Mouse (Mus musculus): Measurements from ENCODE around the gene Gm45837.
A peak's percentile ranks its signal among the peaks of the same experiment; 100 is the strongest.

Gm45837 gene

GRCm38 (mm10) chr7:101499701-101500100 is 89.0 kb downstream of the Gm45837 start:
- no peak for ATAC-seq (ENCODE audit: low TSS enrichment)

- ATAC-seq (ENCODE audit: low TSS enrichment), result no peak
Measured at GRCm38 (mm10) chr7:101501236-101501635, 90.5 kb downstream of the Gm45837 start.

DNA sequence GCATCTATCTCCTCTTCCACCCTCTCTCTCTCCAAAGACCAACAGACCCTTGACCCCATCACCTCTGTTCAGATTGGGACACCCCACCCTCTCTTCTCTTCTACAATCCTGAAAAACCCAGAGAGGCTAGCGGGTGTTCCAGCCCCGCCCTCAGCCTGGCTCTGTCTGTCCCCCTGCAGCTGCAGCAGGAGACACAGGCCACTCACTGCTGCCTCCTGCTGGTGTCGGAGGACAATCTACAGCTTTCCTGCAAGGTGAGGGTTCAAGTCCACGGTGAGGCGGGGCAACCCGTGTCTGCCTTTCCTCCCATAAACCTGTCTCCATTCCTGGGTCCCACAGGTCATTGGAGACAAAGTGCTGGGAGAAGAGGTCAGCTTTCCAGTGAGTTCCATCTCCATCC is 91.0 kb downstream of the Gm45837 start:
- no peak for ATAC-seq (ENCODE audit: low TSS enrichment)

DNA sequence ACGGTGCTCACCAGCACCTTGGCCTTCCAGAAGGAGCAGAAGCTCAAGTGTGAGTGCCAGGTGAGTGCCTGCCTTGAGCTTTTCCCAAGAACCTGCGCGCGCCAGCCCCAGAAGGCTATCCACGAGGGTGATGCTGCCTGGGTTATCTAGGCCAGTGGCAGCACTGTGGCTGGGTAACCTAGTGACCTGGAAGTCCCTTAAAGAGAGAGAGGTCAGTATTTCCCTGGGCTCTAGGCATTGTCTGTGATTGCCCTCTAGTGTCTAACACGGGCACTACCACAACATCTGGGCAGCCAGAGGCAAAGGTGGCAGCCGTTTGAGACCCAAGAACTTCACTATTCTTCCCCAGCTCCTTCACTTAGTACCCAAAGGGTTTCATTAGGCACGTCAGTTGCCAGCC is 92.7 kb downstream of the Gm45837 start:
- 0 out of 2 replicates have a peak, but pooled peaks have one; percentile 7 for ATAC-seq (ENCODE audit: low TSS enrichment)

- ATAC-seq (ENCODE audit: low TSS enrichment), result 0 out of 2 replicates have a peak, but pooled peaks have one; percentile 5
Measured at GRCm38 (mm10) chr7:101503803-101504202, 93.1 kb downstream of the Gm45837 start.

DNA sequence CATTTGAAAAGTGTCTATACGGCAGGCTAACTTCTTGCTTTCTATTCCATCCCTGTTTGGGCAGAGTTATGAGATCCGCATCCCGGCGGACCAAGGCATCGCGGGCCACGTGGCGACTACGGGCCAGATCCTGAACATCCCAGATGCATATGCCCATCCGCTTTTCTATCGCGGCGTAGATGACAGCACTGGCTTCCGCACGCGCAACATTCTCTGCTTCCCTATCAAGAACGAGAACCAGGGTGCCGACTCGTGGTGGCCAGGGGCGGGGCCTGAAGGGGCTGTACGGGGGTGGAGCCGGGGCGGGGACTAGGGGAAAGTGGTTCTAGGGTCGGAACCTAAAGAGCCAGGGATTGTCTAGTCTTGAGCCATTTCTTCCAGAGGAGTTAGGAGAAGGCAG is 93.8 kb downstream of the Gm45837 start:
- no peak for ATAC-seq (ENCODE audit: low TSS enrichment)

- ATAC-seq (ENCODE audit: low TSS enrichment), result no peak
Measured at GRCm38 (mm10) chr7:101509212-101509611, 98.5 kb downstream of the Gm45837 start.

- peak; percentile 62 for ATAC-seq (ENCODE audit: low TSS enrichment)
Measured at GRCm38 (mm10) chr7:101513655-101514054, 103.0 kb downstream of the Gm45837 start.

DNA sequence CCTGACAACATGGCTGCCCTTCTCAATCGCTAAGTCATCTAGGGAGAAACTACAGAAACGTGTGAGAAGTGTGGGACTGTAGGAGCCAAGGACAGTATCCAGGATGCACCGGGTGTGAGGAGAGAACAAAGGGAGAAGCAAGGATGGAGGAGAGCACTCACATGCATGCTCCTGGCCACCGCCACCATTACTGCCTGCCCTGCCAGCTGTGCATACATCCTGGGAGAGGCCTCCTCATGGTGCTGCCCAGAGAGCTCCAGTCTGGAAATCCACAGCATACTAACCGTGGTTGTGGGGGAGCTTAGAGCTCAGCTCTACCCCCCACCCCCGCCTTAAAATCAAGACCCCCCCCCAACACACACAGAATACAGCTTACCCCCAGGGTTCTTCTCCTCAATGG is 104.1 kb downstream of the Gm45837 start:
- no peak for ATAC-seq (ENCODE audit: low TSS enrichment)

DNA sequence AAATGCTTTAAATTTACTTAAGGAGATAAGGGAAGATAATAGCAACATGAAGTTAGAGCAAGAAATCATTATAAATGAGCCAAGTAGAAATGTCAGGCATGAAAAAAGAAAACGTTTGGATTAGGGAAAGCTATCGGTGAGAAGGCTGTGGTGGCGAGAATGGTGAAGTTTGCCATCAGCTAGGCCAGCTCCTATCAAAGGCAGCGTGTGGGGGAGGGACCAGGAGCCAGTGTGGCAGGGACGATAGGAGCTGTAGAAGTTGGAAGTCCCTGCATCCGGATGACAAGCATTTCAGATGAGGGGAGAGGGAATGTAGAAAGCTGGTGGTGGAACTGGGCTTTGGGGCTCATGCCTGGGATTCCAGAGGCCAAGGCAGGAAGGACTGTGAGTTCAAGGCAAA is 104.6 kb downstream of the Gm45837 start:
- peak; percentile 39; the same call in 1 of the 2 replicates for ATAC-seq (ENCODE audit: low TSS enrichment)

- ATAC-seq (ENCODE audit: low TSS enrichment), result no peak
Measured at GRCm38 (mm10) chr7:101516460-101516859, 105.8 kb downstream of the Gm45837 start.

DNA sequence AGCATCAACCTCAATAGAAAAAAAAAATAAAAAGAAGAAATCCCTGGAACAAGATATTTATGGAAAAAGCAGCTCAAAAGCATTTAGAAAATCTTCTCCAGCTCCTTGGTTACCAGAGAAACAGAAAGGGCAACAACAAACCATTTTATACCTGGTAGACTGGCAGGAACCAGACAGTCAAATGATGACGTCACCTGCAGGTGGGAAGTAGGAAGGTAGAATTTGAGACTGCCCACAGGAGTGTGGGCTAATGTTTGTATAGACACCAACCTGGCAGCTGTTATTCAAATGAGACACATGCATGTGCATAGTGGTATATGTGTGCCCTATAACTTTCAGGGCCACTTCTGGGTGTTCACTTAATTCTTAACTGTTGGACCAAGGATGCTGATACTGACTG is 111.0 kb downstream of the Gm45837 start:
- ATAC-seq (ENCODE audit: low TSS enrichment), result no peak

DNA sequence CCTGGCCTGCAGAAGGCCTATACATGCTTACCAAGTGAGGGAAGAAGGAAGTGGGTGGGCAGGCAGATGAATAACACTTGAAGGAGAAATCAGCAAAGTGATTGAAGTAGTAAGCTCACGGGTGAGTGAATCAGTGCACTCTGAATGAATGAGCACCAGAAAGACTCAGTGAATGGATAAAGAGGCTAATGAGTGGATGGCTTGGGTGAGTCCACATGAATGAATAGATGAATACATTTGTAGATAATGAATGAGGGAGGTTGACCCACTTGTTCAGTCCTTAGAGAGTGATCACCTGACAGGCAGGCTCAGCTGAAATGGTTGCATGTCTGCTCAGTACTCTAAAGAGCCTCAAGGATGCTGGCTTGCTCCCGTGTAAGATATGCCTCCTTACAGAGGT is 112.5 kb downstream of the Gm45837 start:
- peak; percentile 25; the same call in 1 of the 2 replicates for ATAC-seq (ENCODE audit: low TSS enrichment)

DNA sequence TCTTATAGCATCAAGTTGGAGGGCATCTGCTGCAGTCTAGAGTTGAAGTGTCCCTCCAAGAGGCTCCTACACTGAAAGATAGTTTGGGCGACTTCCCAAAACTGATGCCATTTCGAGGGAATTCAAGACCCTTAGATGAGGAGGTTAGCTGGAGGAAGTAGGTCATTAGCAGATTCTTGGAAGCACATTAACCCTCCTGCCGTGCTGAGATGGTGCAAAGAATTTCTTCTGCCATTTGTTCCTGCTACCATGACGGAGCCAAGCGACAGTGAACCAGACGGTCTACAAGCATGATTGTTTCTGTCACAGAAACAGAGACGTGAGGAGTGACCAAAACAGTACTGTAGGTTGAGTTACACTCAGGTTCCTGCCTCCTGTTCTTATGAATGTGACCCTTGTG is 115.8 kb downstream of the Gm45837 start:
- no peak for ATAC-seq (ENCODE audit: low TSS enrichment)

DNA sequence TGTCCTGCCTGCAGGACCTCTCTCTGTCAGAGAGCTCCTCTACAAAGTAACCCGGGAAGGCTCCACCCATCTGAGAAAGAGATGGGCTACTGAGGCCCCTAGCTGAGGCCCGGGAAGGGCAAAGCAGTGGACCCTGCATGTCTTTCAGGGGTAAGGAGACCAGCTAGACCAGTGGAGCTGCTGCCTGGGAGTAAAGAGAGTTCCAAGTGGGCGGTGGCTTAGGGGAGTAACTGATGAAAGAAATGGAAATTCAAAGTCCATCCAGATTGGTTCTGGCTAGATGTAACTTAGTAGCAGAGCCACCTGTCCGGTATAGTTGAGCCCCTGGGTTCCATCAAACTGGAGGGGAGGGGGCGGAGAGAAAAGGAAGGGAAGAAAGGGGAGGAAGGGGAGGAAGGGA is 123.7 kb downstream of the Gm45837 start:
- ATAC-seq (ENCODE audit: low TSS enrichment), result no peak

DNA sequence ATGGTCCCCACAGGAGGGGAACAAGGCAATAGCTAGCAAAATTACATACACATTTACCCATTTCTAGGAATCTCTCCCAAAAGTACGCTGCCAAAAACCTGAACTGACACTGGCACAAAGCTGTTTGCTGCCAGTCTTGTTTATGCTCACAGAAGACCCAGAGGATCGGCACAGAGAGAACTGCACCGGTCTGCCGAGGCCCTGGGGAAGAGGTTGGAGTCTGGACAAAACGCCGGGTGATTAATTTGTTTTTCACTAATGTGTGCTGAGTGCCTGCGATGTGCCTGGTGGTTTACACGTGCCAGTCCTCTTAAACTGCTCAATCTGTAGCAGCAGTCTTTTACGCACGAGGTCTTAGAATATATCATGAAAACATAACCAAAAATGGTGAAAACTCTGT is 124.4 kb downstream of the Gm45837 start:
- ATAC-seq (ENCODE audit: low TSS enrichment), result no peak

- no peak for ATAC-seq (ENCODE audit: low TSS enrichment)
Measured at GRCm38 (mm10) chr7:101535517-101535916, 124.8 kb downstream of the Gm45837 start.

GRCm38 (mm10) chr7:101537541-101537940 is 126.9 kb downstream of the Gm45837 start:
- ATAC-seq (ENCODE audit: low TSS enrichment), result peak; percentile 29; the same call in 1 of the 2 replicates

- peak; percentile 53; the same call in 1 of the 2 replicates for ATAC-seq (ENCODE audit: low TSS enrichment)
Measured at GRCm38 (mm10) chr7:101538141-101538933, 127.7 kb downstream of the Gm45837 start.

- no peak for ATAC-seq (ENCODE audit: low TSS enrichment)
Measured at GRCm38 (mm10) chr7:101539774-101540173, 129.1 kb downstream of the Gm45837 start.

DNA sequence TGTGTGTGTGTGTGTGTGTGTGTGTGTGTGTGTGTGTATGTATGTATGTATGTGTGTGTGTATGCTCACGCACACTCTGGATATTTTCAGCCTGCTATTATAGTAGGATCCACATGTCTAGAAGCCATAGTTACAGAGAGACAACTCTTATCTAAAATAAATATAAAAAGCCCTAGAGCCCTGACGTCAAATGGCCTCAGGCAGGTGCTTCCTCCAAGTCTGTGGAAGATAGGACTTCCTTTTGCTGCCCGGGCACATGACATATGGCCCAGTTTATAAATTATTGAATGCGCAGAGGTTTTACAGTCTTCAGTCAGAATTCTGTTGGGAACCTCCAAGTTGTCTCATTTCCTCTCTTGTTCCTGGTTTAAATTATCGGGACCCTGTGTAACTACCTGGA is 130.0 kb downstream of the Gm45837 start:
- ATAC-seq (ENCODE audit: low TSS enrichment), result no peak

GRCm38 (mm10) chr7:101541132-101541531 is 130.4 kb downstream of the Gm45837 start:
- ATAC-seq (ENCODE audit: low TSS enrichment), result peak; percentile 89

DNA sequence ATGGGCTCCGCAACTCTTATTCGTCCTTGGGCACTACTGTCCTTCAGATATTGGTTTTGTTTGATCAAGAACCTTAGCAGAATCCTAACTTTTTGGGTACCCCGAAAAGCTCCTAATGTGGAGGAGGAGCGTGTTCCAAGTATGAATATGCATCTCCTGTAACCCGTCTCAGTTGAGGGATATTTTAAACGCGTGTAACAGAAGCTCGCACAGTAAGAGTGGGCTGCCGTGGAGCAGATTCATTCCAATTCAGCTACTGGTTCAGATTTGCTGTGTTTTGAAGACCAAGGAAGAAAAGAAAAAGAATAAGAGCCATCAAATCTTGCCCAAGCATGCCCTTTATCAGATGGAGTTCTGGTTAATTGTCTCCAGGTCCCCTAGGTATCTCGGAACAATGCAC is 131.0 kb downstream of the Gm45837 start:
- peak; percentile 76 for ATAC-seq (ENCODE audit: low TSS enrichment)

GRCm38 (mm10) chr7:101547651-101548050 is 137.0 kb downstream of the Gm45837 start:
- ATAC-seq (ENCODE audit: low TSS enrichment), result no peak

Measured in frontal cortex, adult (tissue).